Mouse (Mus musculus): ENCODE results near the gene Plxnb1. TPM values are rescaled to one million over a fixed set of nuclear protein-coding genes. Genes with fewer than 3 reads are reported as not detected.
A peak's percentile ranks its signal among the peaks of the same experiment; 100 is the strongest.

The Plxnb1 gene
- polyA plus RNA-seq, 1 experiment from 2014 or later, result 13.9 TPM

DNA sequence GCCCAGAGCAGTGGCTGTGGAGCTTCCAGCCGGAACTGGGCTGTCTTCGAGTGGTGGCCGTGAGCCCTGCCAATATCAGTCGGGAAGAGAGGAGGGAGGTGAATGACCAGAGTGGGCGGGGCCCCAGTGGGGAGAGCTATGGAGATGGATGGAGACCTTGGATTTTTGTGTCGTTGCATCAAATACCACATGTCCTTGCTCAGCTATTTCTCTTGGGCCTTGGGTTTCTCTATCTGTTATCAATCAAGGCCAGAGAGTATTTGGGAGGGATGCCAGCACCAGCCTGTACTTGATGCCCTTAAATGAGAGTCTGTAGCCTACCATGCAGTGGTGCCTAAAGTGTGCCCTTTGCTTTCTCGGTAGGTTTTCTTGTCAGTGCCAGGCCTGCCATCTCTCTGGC, 8.1 kb downstream of the Plxnb1 start:
- no peak overlapping the region for H3K9ac ChIP-seq (ENCODE audit: low read length)
- peaks cover 10% of the 10 kb centered on the region for H3K4me1 ChIP-seq (ENCODE audit: control insufficient read depth, insufficient read depth, low read length)
- no peak for DNase-seq (ENCODE audit: low spot score)
- peaks cover 90% of the 10 kb centered on the region for H3K36me3 ChIP-seq (ENCODE audit: control insufficient read depth, insufficient read depth, low read length)
- 78% methylated on average over 7 of the region's 7 CpGs for WGBS
- H3K9me3 ChIP-seq (replicated peaks; ENCODE audit: control insufficient read depth, low read length), result no peaks in the 10 kb centered on the region
- no peaks in the 10 kb centered on the region for H3K27me3 ChIP-seq (replicated peaks; ENCODE audit: control insufficient read depth, insufficient read depth, low read length)
- H3K4me3 ChIP-seq (ENCODE audit: low read depth, low read length), result no peak overlapping the region
- no peak overlapping the region for H3K27ac ChIP-seq (ENCODE audit: low read depth, low read length)
- H3K4me2 ChIP-seq (ENCODE audit: low read length), result no peak overlapping the region
- no peak for ATAC-seq

GRCm38 (mm10) chr9:109104083-109104482, 8.9 kb downstream of the Plxnb1 start:
- H3K27ac ChIP-seq (ENCODE audit: low read depth, low read length), result no peak overlapping the region
- no peak overlapping the region for H3K9ac ChIP-seq (ENCODE audit: low read length)
- 88% methylated on average over 9 of the region's 9 CpGs for WGBS

DNA sequence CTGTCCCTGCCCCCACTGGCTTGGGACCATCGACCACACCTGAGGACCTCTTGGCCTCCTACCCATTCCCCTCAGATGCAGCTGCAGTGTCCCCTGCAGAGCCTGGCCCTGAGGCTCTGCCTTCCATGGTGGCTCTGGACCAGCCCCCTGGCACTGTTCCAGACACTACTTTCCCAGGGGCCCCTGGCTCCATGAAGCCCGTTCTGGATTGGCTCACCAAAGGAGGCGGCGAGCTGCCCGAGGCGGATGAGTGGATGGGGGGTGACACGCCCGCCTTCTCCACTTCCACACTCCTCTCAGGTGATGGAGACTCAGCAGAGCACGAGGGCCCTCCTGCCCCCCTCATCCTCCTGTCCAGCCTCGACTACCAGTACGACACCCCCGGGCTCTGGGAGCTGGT, 9.8 kb downstream of the Plxnb1 start:
- H3K36me3 ChIP-seq (ENCODE audit: control insufficient read depth, insufficient read depth, low read length), result peaks cover 98% of the 10 kb centered on the region
- no peaks in the 10 kb centered on the region for H3K4me1 ChIP-seq (ENCODE audit: control insufficient read depth, insufficient read depth, low read length)
- H3K27ac ChIP-seq (ENCODE audit: low read depth, low read length), result no peak overlapping the region; the same call in 1 of the 2 replicates
- no peaks in the 10 kb centered on the region for H3K9me3 ChIP-seq (replicated peaks; ENCODE audit: control insufficient read depth, low read length)
- no peak overlapping the region for H3K4me2 ChIP-seq (ENCODE audit: low read length)
- H3K9ac ChIP-seq (ENCODE audit: low read length), result no peak overlapping the region
- H3K27me3 ChIP-seq (replicated peaks; ENCODE audit: control insufficient read depth, insufficient read depth, low read length), result no peaks in the 10 kb centered on the region
- 65% methylated on average over 12 of the region's 12 CpGs for WGBS
- H3K4me3 ChIP-seq (ENCODE audit: low read depth, low read length), result no peak overlapping the region
- peak; percentile 46 for DNase-seq (ENCODE audit: low spot score)
- ATAC-seq, result peak; percentile 53

More at GRCm38 (mm10) chr9:109104083-109104482, 8.9 kb downstream of the Plxnb1 start:
- peaks cover 1% of the 10 kb centered on the region; the same call in 1 of the 2 replicates for H3K4me1 ChIP-seq (ENCODE audit: control insufficient read depth, insufficient read depth, low read length)
- H3K4me3 ChIP-seq (ENCODE audit: low read depth, low read length), result no peak overlapping the region
- no peaks in the 10 kb centered on the region for H3K27me3 ChIP-seq (replicated peaks; ENCODE audit: control insufficient read depth, insufficient read depth, low read length)
- H3K36me3 ChIP-seq (ENCODE audit: control insufficient read depth, insufficient read depth, low read length), result peaks cover 98% of the 10 kb centered on the region
- H3K9me3 ChIP-seq (replicated peaks; ENCODE audit: control insufficient read depth, low read length), result no peaks in the 10 kb centered on the region
- no peak for DNase-seq (ENCODE audit: low spot score)
- no peak for ATAC-seq
- no peak overlapping the region for H3K4me2 ChIP-seq (ENCODE audit: low read length)

DNA sequence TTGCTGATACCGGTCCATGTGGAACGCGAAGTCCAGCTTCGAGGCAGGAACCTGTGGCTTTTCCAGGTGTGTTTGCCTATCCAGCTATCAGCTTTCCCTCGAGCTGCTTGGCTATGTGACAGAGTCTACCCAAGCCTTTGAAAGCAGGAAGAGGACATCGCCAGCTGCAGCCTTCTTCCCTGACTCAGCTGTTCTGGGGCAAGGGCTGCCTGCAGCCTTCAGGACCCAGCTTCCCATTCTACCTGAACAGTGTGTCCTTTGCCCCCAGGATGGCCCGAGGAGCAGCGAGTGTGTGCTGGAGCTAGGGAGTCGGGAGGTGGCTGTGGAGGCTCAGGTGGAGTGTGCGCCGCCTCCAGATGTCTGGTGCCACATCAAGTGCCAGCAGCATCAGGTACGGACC, 10.5 kb downstream of the Plxnb1 start:
- Histone ChIP-seq H3K9ac (ENCODE audit: low read length) (peak overlapping the region; percentile 17; the same call in 1 of the 2 replicates), H3K4me3 (ENCODE audit: low read depth, low read length) (no peak overlapping the region), H3K4me1 (ENCODE audit: control insufficient read depth, insufficient read depth, low read length) (no peaks in the 10 kb centered on the region), H3K27ac (ENCODE audit: low read depth, low read length) (no peak overlapping the region), H3K4me2 (ENCODE audit: low read length) (no peak overlapping the region), H3K36me3 (ENCODE audit: control insufficient read depth, insufficient read depth, low read length) (peaks cover 98% of the 10 kb centered on the region), H3K27me3 (replicated peaks; ENCODE audit: control insufficient read depth, insufficient read depth, low read length) (no peaks in the 10 kb centered on the region), H3K9me3 (replicated peaks; ENCODE audit: control insufficient read depth, low read length) (no peaks in the 10 kb centered on the region)
- no peak for DNase-seq (ENCODE audit: low spot score)
- WGBS, result 94% methylated on average over 12 of the region's 12 CpGs
- no peak for ATAC-seq

DNA sequence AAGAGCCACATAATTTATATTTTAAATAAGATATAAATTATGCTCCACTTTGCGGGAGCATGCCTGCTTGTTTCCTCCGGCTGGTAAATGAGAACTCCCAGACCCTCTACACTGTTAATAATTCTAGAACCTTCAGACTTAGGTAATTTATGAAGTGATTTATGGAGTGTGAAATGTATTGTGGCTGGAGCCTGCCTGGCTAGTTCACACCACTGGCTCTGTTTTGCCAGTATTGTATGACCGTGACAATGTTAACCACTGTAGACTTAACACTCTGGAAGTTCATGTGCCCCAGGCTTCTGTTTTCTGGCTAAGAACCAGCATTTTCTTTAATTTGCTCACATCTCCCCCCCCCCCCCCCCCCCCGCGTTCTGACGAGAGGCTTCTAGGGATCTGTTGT, 12.2 kb downstream of the Plxnb1 start:
- DNase-seq (ENCODE audit: low spot score), result no peak
- 73% methylated on average over 5 of the region's 6 CpGs for WGBS
- H3K4me2 ChIP-seq (ENCODE audit: low read length), result no peak overlapping the region
- no peaks in the 10 kb centered on the region for H3K4me1 ChIP-seq (ENCODE audit: control insufficient read depth, insufficient read depth, low read length)
- no peak overlapping the region for H3K9ac ChIP-seq (ENCODE audit: low read length)
- no peaks in the 10 kb centered on the region for H3K9me3 ChIP-seq (replicated peaks; ENCODE audit: control insufficient read depth, low read length)
- no peak for ATAC-seq
- H3K36me3 ChIP-seq (ENCODE audit: control insufficient read depth, insufficient read depth, low read length), result peaks cover 99% of the 10 kb centered on the region
- no peak overlapping the region for H3K4me3 ChIP-seq (ENCODE audit: low read depth, low read length)
- H3K27ac ChIP-seq (ENCODE audit: low read depth, low read length), result no peak overlapping the region
- H3K27me3 ChIP-seq (replicated peaks; ENCODE audit: control insufficient read depth, insufficient read depth, low read length), result no peaks in the 10 kb centered on the region

DNA sequence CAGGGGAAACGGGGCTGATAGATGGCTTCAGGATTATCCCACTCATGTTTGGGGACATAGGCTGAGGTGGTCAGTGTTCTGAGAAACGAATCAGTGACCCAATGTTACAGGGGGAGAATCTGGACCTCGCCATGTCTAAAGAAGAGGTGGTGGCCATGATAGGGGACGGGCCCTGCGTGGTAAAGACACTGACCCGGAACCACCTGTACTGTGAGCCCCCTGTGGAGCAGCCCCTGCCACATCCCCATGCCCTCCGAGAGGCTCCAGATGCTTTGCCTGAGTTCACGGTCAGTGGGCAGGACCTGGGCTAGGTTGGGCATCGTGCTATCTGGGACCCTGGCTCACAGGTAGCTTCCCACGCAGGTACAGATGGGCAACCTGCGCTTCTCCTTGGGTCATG, 15.1 kb downstream of the Plxnb1 start:
- Histone ChIP-seq H3K36me3 (ENCODE audit: control insufficient read depth, insufficient read depth, low read length) (peaks cover 99% of the 10 kb centered on the region), H3K4me2 (ENCODE audit: low read length) (no peak overlapping the region), H3K9ac (ENCODE audit: low read length) (no peak overlapping the region), H3K27me3 (replicated peaks; ENCODE audit: control insufficient read depth, insufficient read depth, low read length) (no peaks in the 10 kb centered on the region), H3K27ac (ENCODE audit: low read depth, low read length) (no peak overlapping the region), H3K4me1 (ENCODE audit: control insufficient read depth, insufficient read depth, low read length) (no peaks in the 10 kb centered on the region), H3K4me3 (ENCODE audit: low read depth, low read length) (no peak overlapping the region), H3K9me3 (replicated peaks; ENCODE audit: control insufficient read depth, low read length) (no peaks in the 10 kb centered on the region)
- 94% methylated on average over 11 of the region's 11 CpGs for WGBS
- DNase-seq (ENCODE audit: low spot score) (no peak), ATAC-seq (no peak)

GRCm38 (mm10) chr9:109111101-109111500, 15.9 kb downstream of the Plxnb1 start:
- H3K27ac ChIP-seq (ENCODE audit: low read depth, low read length), result no peak overlapping the region

DNA sequence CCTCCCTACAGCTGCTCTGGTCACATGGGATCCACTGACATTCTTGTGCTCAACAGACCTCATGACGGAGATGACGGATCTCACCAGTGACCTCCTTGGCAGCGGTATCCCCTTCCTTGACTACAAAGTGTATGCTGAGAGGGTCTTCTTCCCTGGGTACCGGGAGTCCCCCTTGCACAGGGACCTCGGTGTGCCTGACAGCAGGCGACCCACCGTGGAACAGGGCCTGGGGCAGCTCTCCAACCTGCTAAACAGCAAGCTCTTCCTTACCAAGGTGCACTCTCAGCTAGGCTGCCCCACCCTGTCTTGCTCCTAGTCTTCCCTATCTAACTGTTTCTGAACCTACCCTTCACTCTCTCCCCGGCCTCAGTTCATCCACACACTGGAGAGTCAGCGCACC, 16.4 kb downstream of the Plxnb1 start:
- H3K4me3 ChIP-seq (ENCODE audit: low read depth, low read length), result no peak overlapping the region

More at GRCm38 (mm10) chr9:109111101-109111500, 15.9 kb downstream of the Plxnb1 start:
- Histone ChIP-seq H3K4me2 (ENCODE audit: low read length) (no peak overlapping the region), H3K27me3 (replicated peaks; ENCODE audit: control insufficient read depth, insufficient read depth, low read length) (no peaks in the 10 kb centered on the region), H3K36me3 (ENCODE audit: control insufficient read depth, insufficient read depth, low read length) (peaks cover 99% of the 10 kb centered on the region), H3K4me3 (ENCODE audit: low read depth, low read length) (no peak overlapping the region), H3K9ac (ENCODE audit: low read length) (no peak overlapping the region), H3K9me3 (replicated peaks; ENCODE audit: control insufficient read depth, low read length) (no peaks in the 10 kb centered on the region), H3K4me1 (ENCODE audit: control insufficient read depth, insufficient read depth, low read length) (no peaks in the 10 kb centered on the region)
- ATAC-seq (no peak), DNase-seq (ENCODE audit: low spot score) (no peak)
- 97% methylated on average over 4 of the region's 4 CpGs for WGBS

DNA sequence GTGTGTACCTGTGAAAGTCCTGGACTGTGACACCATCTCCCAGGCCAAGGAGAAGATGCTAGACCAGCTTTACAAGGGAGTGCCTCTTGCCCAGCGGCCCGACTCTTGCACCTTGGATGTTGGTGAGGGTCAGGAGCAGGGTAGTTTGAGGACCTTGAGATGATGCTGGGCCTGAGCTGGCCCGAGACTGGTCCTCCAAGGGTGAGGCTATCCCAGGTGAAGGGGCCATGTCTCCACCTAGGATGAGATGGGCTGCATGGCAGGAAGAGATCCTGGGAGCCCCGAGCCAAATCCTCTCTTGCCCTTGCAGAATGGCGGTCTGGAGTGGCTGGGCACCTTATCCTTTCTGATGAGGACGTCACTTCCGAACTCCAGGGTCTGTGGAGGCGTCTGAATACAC, 18.1 kb downstream of the Plxnb1 start:
- no peak overlapping the region for H3K9ac ChIP-seq (ENCODE audit: low read length)
- H3K4me2 ChIP-seq (ENCODE audit: low read length), result no peak overlapping the region
- no peaks in the 10 kb centered on the region for H3K9me3 ChIP-seq (replicated peaks; ENCODE audit: control insufficient read depth, low read length)
- peaks cover 100% of the 10 kb centered on the region for H3K36me3 ChIP-seq (ENCODE audit: control insufficient read depth, insufficient read depth, low read length)
- no peak for ATAC-seq
- 94% methylated on average over 8 of the region's 8 CpGs for WGBS
- no peak overlapping the region for H3K4me3 ChIP-seq (ENCODE audit: low read depth, low read length)
- H3K27me3 ChIP-seq (replicated peaks; ENCODE audit: control insufficient read depth, insufficient read depth, low read length), result no peaks in the 10 kb centered on the region
- no peak overlapping the region for H3K27ac ChIP-seq (ENCODE audit: low read depth, low read length)
- DNase-seq (ENCODE audit: low spot score), result no peak
- no peaks in the 10 kb centered on the region for H3K4me1 ChIP-seq (ENCODE audit: control insufficient read depth, insufficient read depth, low read length)

More for the DNA sequence above, 16.4 kb downstream of the Plxnb1 start:
- no peak for DNase-seq (ENCODE audit: low spot score)
- Histone ChIP-seq H3K27me3 (replicated peaks; ENCODE audit: control insufficient read depth, insufficient read depth, low read length) (no peaks in the 10 kb centered on the region), H3K9me3 (replicated peaks; ENCODE audit: control insufficient read depth, low read length) (no peaks in the 10 kb centered on the region), H3K4me1 (ENCODE audit: control insufficient read depth, insufficient read depth, low read length) (no peaks in the 10 kb centered on the region), H3K9ac (ENCODE audit: low read length) (no peak overlapping the region), H3K36me3 (ENCODE audit: control insufficient read depth, insufficient read depth, low read length) (peaks cover 99% of the 10 kb centered on the region), H3K27ac (ENCODE audit: low read depth, low read length) (no peak overlapping the region), H3K4me2 (ENCODE audit: low read length) (no peak overlapping the region)
- 97% methylated on average over 9 of the region's 9 CpGs for WGBS
- no peak for ATAC-seq
